Mouse (Mus musculus): Measurements from ENCODE around the gene Prkcb. TPM values are rescaled to one million over a fixed set of nuclear protein-coding genes. Genes with fewer than 3 reads are reported as not detected.

Prkcb gene
- polyA plus RNA-seq, 1 experiment from 2014 or later: 3.7 TPM

- no peaks in the 10 kb centered on the region for H3K36me3 ChIP-seq
- peaks cover 11% of the 10 kb centered on the region for H3K4me1 ChIP-seq
- no peaks in the 10 kb centered on the region for H3K9me3 ChIP-seq (replicated peaks)
- H3K27ac ChIP-seq: no peak overlapping the region
- H3K27me3 ChIP-seq (ENCODE audit: low read depth, poor library complexity, severe bottlenecking): no peaks in the 10 kb centered on the region
- no peak for DNase-seq (ENCODE audit: low spot score)
- WGBS: 69% methylated on average over 4 of the region's 4 CpGs
- H3K4me3 ChIP-seq: no peak overlapping the region
These were observed 99.3 kb downstream of the Prkcb start for GRCm38 (mm10) chr7:122387896-122388295.

- H3K9me3 ChIP-seq (replicated peaks): no peaks in the 10 kb centered on the region
- 82% methylated on average over 5 of the region's 5 CpGs for WGBS
- no peaks in the 10 kb centered on the region for H3K36me3 ChIP-seq
- peaks cover 11% of the 10 kb centered on the region for H3K4me1 ChIP-seq
- H3K27ac ChIP-seq: no peak overlapping the region
- H3K4me3 ChIP-seq: no peak overlapping the region
- DNase-seq (ENCODE audit: low spot score): no peak
- no peaks in the 10 kb centered on the region for H3K27me3 ChIP-seq (ENCODE audit: low read depth, poor library complexity, severe bottlenecking)
These were observed 100.3 kb downstream of the Prkcb start for GRCm38 (mm10) chr7:122388858-122389257.

DNA sequence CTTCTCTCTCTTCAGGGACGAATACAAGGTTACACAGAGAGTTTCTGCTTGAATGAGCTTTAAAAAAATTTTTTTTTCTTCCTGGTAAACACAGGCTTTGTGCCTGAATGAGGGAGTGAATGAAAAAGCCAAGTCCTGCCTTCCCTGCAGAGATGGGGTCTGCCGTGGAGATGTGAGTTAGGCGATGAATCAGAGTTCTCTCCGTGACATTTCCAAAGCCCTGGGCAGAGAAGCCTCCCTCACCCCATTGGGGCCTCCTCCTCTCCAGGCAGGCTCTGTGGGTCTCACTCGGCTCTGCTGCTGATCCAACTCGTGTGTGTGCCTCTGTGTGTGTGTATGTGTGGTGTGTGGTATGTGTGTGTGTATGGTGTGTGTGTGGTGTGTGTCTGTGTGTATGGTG, 101.1 kb downstream of the Prkcb start:
- H3K9me3 ChIP-seq (replicated peaks): no peaks in the 10 kb centered on the region
- WGBS: 60% methylated on average over 6 of the region's 6 CpGs
- H3K4me1 ChIP-seq: peaks cover 11% of the 10 kb centered on the region
- H3K27me3 ChIP-seq (ENCODE audit: low read depth, poor library complexity, severe bottlenecking): no peaks in the 10 kb centered on the region
- DNase-seq (ENCODE audit: low spot score): no peak
- H3K36me3 ChIP-seq: no peaks in the 10 kb centered on the region
- no peak overlapping the region for H3K4me3 ChIP-seq
- no peak overlapping the region for H3K27ac ChIP-seq

- Histone ChIP-seq H3K27me3 (ENCODE audit: low read depth, poor library complexity, severe bottlenecking) (no peaks in the 10 kb centered on the region), H3K4me1 (peaks cover 8% of the 10 kb centered on the region), H3K4me3 (no peak overlapping the region), H3K9me3 (replicated peaks) (no peaks in the 10 kb centered on the region), H3K27ac (no peak overlapping the region), H3K36me3 (no peaks in the 10 kb centered on the region)
- 73% methylated on average over 5 of the region's 5 CpGs for WGBS
- DNase-seq (ENCODE audit: low spot score): no peak
These were observed 101.6 kb downstream of the Prkcb start for GRCm38 (mm10) chr7:122390200-122390599.

- no peak overlapping the region for H3K4me3 ChIP-seq
- no peak overlapping the region for H3K27ac ChIP-seq
- no peaks in the 10 kb centered on the region for H3K9me3 ChIP-seq (replicated peaks)
- H3K36me3 ChIP-seq: no peaks in the 10 kb centered on the region
- WGBS: 89% methylated on average over 4 of the region's 4 CpGs
- H3K4me1 ChIP-seq: peaks cover 8% of the 10 kb centered on the region
- no peak for DNase-seq (ENCODE audit: low spot score)
- H3K27me3 ChIP-seq (ENCODE audit: low read depth, poor library complexity, severe bottlenecking): no peaks in the 10 kb centered on the region
These were observed 102.1 kb downstream of the Prkcb start for GRCm38 (mm10) chr7:122390683-122391082.

- Histone ChIP-seq H3K27me3 (ENCODE audit: low read depth, poor library complexity, severe bottlenecking) (no peaks in the 10 kb centered on the region), H3K4me1 (peaks cover 8% of the 10 kb centered on the region), H3K4me3 (no peak overlapping the region), H3K27ac (no peak overlapping the region), H3K9me3 (replicated peaks) (no peaks in the 10 kb centered on the region), H3K36me3 (no peaks in the 10 kb centered on the region)
- no peak for DNase-seq (ENCODE audit: low spot score)
- WGBS: 73% methylated on average over 3 of the region's 3 CpGs
These were observed 102.8 kb downstream of the Prkcb start for GRCm38 (mm10) chr7:122391382-122391781.

- Histone ChIP-seq H3K4me3 (no peak overlapping the region), H3K27me3 (ENCODE audit: low read depth, poor library complexity, severe bottlenecking) (no peaks in the 10 kb centered on the region), H3K9me3 (replicated peaks) (no peaks in the 10 kb centered on the region), H3K36me3 (no peaks in the 10 kb centered on the region), H3K27ac (no peak overlapping the region), H3K4me1 (no peaks in the 10 kb centered on the region)
- 52% methylated on average over 5 of the region's 5 CpGs for WGBS
- DNase-seq (ENCODE audit: low spot score): no peak
These were observed 105.4 kb downstream of the Prkcb start for GRCm38 (mm10) chr7:122393964-122394363.

DNA sequence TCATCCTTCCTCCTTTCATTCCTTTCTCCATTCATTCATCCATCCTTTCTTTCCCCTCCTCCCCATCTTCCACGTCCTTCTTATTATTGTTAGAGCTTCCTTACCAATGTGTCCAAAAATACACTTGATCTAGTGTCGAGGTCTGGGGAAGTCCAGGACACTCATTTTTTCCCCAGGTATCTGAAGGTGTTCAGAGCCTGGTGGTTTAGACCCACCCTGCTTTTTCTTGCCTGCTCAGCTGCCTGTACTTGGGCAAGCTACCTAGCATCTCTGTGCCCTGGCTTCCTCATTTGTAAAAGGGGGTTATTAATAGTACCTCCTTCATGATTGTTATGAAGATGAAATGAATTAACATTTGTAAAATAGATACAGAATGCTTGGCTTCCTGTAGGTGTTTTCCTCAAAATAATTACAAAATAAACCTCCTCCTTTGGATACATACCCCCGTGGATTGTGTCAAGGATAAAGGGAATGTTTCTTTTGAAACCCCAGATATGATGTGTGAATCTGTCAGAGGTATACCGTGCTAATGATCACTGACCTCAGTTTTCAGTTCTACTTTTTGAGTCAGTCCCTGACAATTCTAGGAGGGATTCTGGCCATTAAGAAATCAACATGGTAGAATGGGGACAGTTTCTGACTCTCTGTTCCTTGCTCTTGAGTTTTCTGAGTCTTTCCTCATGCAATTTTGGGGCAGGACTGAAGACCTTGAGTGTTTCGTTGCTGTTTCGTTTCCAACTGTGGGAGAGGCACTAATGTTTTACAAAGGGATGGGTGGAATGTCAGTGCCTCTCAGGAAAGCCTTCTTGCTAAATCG, 106.8 kb downstream of the Prkcb start:
- WGBS: 86% methylated on average over 7 of the region's 7 CpGs
- no peaks in the 10 kb centered on the region for H3K27me3 ChIP-seq (ENCODE audit: low read depth, poor library complexity, severe bottlenecking)
- no peaks in the 10 kb centered on the region for H3K9me3 ChIP-seq (replicated peaks)
- H3K36me3 ChIP-seq: no peaks in the 10 kb centered on the region
- no peak overlapping the region for H3K4me3 ChIP-seq
- H3K4me1 ChIP-seq: no peaks in the 10 kb centered on the region
- H3K27ac ChIP-seq: no peak overlapping the region
- no peak for DNase-seq (ENCODE audit: low spot score)

- no peaks in the 10 kb centered on the region for H3K27me3 ChIP-seq (ENCODE audit: low read depth, poor library complexity, severe bottlenecking)
- H3K36me3 ChIP-seq: no peaks in the 10 kb centered on the region
- no peaks in the 10 kb centered on the region for H3K9me3 ChIP-seq (replicated peaks)
- no peak overlapping the region for H3K27ac ChIP-seq
- WGBS: 83% methylated on average over 5 of the region's 5 CpGs
- DNase-seq (ENCODE audit: low spot score): no peak
- no peak overlapping the region for H3K4me3 ChIP-seq
- no peaks in the 10 kb centered on the region for H3K4me1 ChIP-seq
These were observed 107.4 kb downstream of the Prkcb start for GRCm38 (mm10) chr7:122395976-122396315.

DNA sequence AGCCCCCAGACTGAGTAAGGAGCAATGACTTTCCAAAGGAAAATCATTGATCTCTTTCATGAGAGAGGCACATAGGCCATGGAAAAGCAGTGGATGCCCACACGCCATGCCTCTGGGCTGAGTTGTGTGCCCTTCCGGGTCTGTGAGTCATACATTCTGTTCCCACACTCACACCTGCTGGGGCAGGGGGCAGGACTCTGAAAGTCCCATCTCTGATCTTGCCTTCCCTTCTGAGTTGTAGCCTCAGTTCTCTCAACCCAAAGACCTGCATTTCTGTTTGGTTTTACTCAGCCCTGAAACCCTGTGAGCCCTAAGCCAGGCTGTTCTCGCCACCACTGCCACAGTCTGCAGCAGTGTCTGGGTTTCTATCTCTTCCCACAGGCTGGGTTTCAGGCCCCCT, 109.1 kb downstream of the Prkcb start:
- Histone ChIP-seq H3K9me3 (replicated peaks) (no peaks in the 10 kb centered on the region), H3K4me3 (no peak overlapping the region), H3K27me3 (ENCODE audit: low read depth, poor library complexity, severe bottlenecking) (no peaks in the 10 kb centered on the region), H3K36me3 (no peaks in the 10 kb centered on the region), H3K4me1 (no peaks in the 10 kb centered on the region), H3K27ac (no peak overlapping the region)
- DNase-seq (ENCODE audit: low spot score): no peak
- WGBS: 83% methylated on average over 3 of the region's 3 CpGs

GRCm38 (mm10) chr7:122402041-122402440, 113.5 kb downstream of the Prkcb start:
- Histone ChIP-seq H3K27ac (no peak overlapping the region), H3K9me3 (replicated peaks) (no peaks in the 10 kb centered on the region), H3K4me1 (peaks cover 15% of the 10 kb centered on the region), H3K27me3 (ENCODE audit: low read depth, poor library complexity, severe bottlenecking) (no peaks in the 10 kb centered on the region), H3K36me3 (no peaks in the 10 kb centered on the region), H3K4me3 (no peak overlapping the region)
- 89% methylated on average over 7 of the region's 7 CpGs for WGBS
- DNase-seq (ENCODE audit: low spot score): no peak

- WGBS: 86% methylated on average over 4 of the region's 4 CpGs
These were observed 114.8 kb downstream of the Prkcb start for GRCm38 (mm10) chr7:122403343-122403742.

GRCm38 (mm10) chr7:122404571-122405393, 116.2 kb downstream of the Prkcb start:
- Histone ChIP-seq H3K4me1 (peaks cover 15% of the 10 kb centered on the region), H3K4me3 (peak overlapping the region; percentile 45), H3K27me3 (ENCODE audit: low read depth, poor library complexity, severe bottlenecking) (no peaks in the 10 kb centered on the region), H3K9me3 (replicated peaks) (no peaks in the 10 kb centered on the region), H3K27ac (peak overlapping the region; percentile 81), H3K36me3 (no peaks in the 10 kb centered on the region)
- DNase-seq (ENCODE audit: low spot score): peak; percentile 63
- 1% methylated on average over 21 of the region's 21 CpGs for WGBS

More at GRCm38 (mm10) chr7:122403343-122403742, 114.8 kb downstream of the Prkcb start:
- DNase-seq (ENCODE audit: low spot score): no peak
- H3K4me1 ChIP-seq: peaks cover 15% of the 10 kb centered on the region
- no peak overlapping the region for H3K4me3 ChIP-seq
- no peaks in the 10 kb centered on the region for H3K27me3 ChIP-seq (ENCODE audit: low read depth, poor library complexity, severe bottlenecking)
- H3K9me3 ChIP-seq (replicated peaks): no peaks in the 10 kb centered on the region
- H3K27ac ChIP-seq: no peak overlapping the region
- no peaks in the 10 kb centered on the region for H3K36me3 ChIP-seq

Measured in limb, embryonic 10.5 days (tissue).